Mouse (Mus musculus) myocyte (in vitro differentiated cells): ENCODE measurements at regions not wholly inside any gene's neighbourhood (a gene's known extent, or its start where the extent isn't known, plus 50 kb on each side); places are given as distances from the start of the nearest gene placed in this dataset.

ENCODE experiments used
- CEBPB ChIP-seq: IDR thresholded peaks from 2 replicates; pipeline ENCODE4 v1.6.1; 2011; ENCODE audit warnings: mild to moderate bottlenecking, moderate library complexity; ENCODE audit not compliant: poor library complexity, insufficient read depth, severe bottlenecking
- MYOG ChIP-seq, 3 experiments: IDR thresholded peaks; one replicate each; pipeline ENCODE4 v1.6.1; 2011; ENCODE audit warnings: control low read depth in 2 of 3, low read depth in 2 of 3, mild to moderate bottlenecking in 2 of 3; ENCODE audit not compliant: insufficient read length in 2 of 3, control insufficient read depth in 1 of 3, insufficient read depth in 1 of 3
- POLR2A ChIP-seq: IDR thresholded peaks from one replicate; pipeline ENCODE4 v1.6.1; 2011; ENCODE audit warnings: low read depth, mild to moderate bottlenecking, control low read depth, moderate library complexity; ENCODE audit not compliant: insufficient read length
- POLR2AphosphoS2 ChIP-seq: IDR thresholded peaks from one replicate; pipeline ENCODE4 v1.6.1; 2011; ENCODE audit warnings: low read depth, control low read depth; ENCODE audit not compliant: insufficient read length
- SRF ChIP-seq: IDR thresholded peaks from one replicate; pipeline ENCODE4 v1.6.1; 2011; ENCODE audit warnings: low read depth; ENCODE audit not compliant: control insufficient read depth, insufficient read length
- USF1 ChIP-seq: IDR thresholded peaks from one replicate; pipeline ENCODE4 v1.6.1; 2011; ENCODE audit warnings: low read depth, mild to moderate bottlenecking, control low read depth, moderate library complexity

DNA sequence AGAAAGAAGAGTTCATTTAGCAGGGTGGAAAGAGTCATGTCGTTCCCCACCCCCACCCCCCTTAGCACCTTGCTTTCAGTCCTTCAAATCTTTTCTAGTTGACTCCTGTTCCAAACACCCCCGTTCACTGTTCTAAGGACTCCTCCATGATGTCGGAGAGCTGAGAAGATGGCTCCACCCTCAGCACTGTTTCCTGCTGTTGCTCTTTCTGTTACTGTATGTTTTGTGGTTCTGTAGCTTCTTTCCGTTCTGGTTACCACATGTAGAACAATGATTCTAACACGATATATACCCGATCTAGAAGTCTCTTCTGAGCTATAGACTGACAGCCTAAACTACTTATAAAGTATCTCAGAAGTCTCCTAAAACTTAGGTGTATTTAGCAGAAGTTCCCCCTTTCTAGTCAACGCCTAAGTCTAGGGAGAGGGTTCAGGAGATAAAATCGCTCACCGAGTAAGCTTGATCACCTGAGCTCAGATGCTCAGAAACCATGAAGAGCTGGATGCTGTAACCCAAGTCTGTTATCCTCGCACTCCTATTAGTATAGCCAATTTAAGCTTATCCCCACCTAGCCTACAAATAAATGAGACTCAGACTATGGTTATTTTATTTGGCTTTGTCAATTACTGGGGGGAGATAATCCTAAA, 68.2 kb upstream of the Fam3c start:
- no peak for TF ChIP-seq USF1
- TF ChIP-seq POLR2A: no peak
- TF ChIP-seq CEBPB: no peak
- TF ChIP-seq MYOG (IDR thresholded peaks at IDR 0.05; ENCODE audit: control insufficient read depth in 1 of 3, insufficient read depth in 1 of 3, insufficient read length in 2 of 3, low read depth in 2 of 3): no peak
- TF ChIP-seq SRF: no peak
- no peak for TF ChIP-seq POLR2AphosphoS2
